ENCODE assay signal across 9 mouse cellular contexts in the genomic region with DNA sequence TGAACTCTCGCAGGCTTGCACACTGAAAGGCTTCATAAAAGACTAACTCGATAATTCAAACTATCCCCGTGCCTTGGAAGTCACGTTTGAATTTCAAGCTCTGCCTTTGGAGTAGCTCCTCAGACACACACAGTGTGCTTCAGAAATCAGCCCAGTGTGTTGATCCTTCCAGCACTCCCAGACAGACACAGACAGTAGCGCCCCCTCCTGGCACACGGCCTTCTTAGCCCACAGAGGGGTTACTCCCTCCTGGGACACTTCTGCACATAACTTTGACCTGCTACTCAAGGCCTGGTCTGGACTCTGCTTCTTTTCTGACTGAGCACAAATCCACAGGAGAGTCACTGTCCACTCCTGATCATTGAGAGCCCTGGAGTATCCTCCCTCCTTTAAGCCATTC.
A peak's percentile ranks its signal among the peaks of the same experiment; 100 is the strongest.
DNase-seq lines count a peak whose midpoint lies in the region; ATAC-seq and TF ChIP-seq lines count a peak whose summit lies in the region.
"Had no signal": no experiment of that assay in that cellular context is flagged by ENCODE, and none has a peak within 500 bp of the region (broad histone marks: within the 10 kb centered on the region; RNA-seq: fewer than 3 reads in every experiment).

No protein-coding gene starts in this region.

- no peak overlapping the region for H3K4me3 ChIP-seq in kidney, embryonic 14.5 days (ENCODE audit: low read length)
- no peak overlapping the region for H3K4me3 ChIP-seq in E14TG2a.4 (replicated peaks; ENCODE audit: low read length)
- no peak overlapping the region for H3K4me3 ChIP-seq in neural tube, embryonic 11.5 days (ENCODE audit: low read depth, low read length)
- H3K4me3 ChIP-seq: embryonic facial prominence, embryonic 13.5 days had no signal

- no peaks in the 10 kb centered on the region for H3K9me3 ChIP-seq in kidney, embryonic 14.5 days (ENCODE audit: control insufficient read depth, low read length)
- H3K9me3 ChIP-seq in E14TG2a.4 (ENCODE audit: low read length): no peaks in the 10 kb centered on the region
- no peaks in the 10 kb centered on the region for H3K9me3 ChIP-seq in neural tube, embryonic 11.5 days (ENCODE audit: control insufficient read depth, low read length)
- H3K9me3 ChIP-seq: embryonic facial prominence, embryonic 13.5 days had no signal

- WGBS in kidney, embryonic 14.5 days: 44% methylated on average over 6 of the region's 6 CpGs
- WGBS in neural tube, embryonic 11.5 days: 43% methylated on average over 6 of the region's 6 CpGs

- peak; percentile 74 for DNase-seq in kidney, postnatal 10 days
- peak; percentile 21 for DNase-seq in adrenal gland, adult 8-10 months
- peak; percentile 82 for DNase-seq in heart, postnatal 4 days
- DNase-seq in neural tube, embryonic 11.5 days (ENCODE audit: low spot score): peak; percentile 46
- DNase-seq in cerebellum, adult 9-10 months: no peak

- H3K27ac ChIP-seq in kidney, embryonic 14.5 days (ENCODE audit: low read depth, low read length): no peak overlapping the region
- H3K27ac ChIP-seq in neural tube, embryonic 11.5 days (ENCODE audit: low read depth, low read length): no peak overlapping the region
- H3K27ac ChIP-seq: embryonic facial prominence, embryonic 13.5 days had no signal

- peaks cover under 1% of the 10 kb centered on the region; the same call in 1 of the 2 replicates for H3K4me1 ChIP-seq in kidney, embryonic 14.5 days (ENCODE audit: control insufficient read depth, insufficient read depth, low read length)
- peaks cover 17% of the 10 kb centered on the region for H3K4me1 ChIP-seq in E14TG2a.4 (replicated peaks; ENCODE audit: low read depth, low read length)
- peaks cover 5% of the 10 kb centered on the region; the same call in 1 of the 2 replicates for H3K4me1 ChIP-seq in neural tube, embryonic 11.5 days (ENCODE audit: control insufficient read depth, insufficient read depth, low read length)

- ATAC-seq in kidney, embryonic 14.5 days (ENCODE audit: low FRiP score, low TSS enrichment): no peak
- ATAC-seq in neural tube, embryonic 11.5 days (ENCODE audit: insufficient read depth, low FRiP score, low TSS enrichment): no peak
- ATAC-seq in frontal cortex, adult (ENCODE audit: low TSS enrichment): no peak

- TF ChIP-seq CTCF in E14TG2a.4 (conservative IDR thresholded peaks at IDR 0.05; ENCODE audit: low read length): peak; percentile 82

- no peaks in the 10 kb centered on the region for H3K36me3 ChIP-seq in kidney, embryonic 14.5 days (ENCODE audit: control insufficient read depth, insufficient read depth, low read length)
- no peaks in the 10 kb centered on the region for H3K36me3 ChIP-seq in E14TG2a.4 (ENCODE audit: insufficient read depth, low read length)
- H3K36me3 ChIP-seq in neural tube, embryonic 11.5 days (ENCODE audit: control insufficient read depth, insufficient read depth, low read length): no peaks in the 10 kb centered on the region
- H3K36me3 ChIP-seq: embryonic facial prominence, embryonic 13.5 days had no signal

- peaks cover 3% of the 10 kb centered on the region; the same call in 1 of the 2 replicates for H3K27me3 ChIP-seq in kidney, embryonic 14.5 days (ENCODE audit: control insufficient read depth, insufficient read depth, low read length)
- peaks cover 13% of the 10 kb centered on the region for H3K27me3 ChIP-seq in E14TG2a.4 (ENCODE audit: insufficient read depth, low read length)
- no peaks in the 10 kb centered on the region for H3K27me3 ChIP-seq in neural tube, embryonic 11.5 days (ENCODE audit: control insufficient read depth, insufficient read depth, low read length)
- H3K27me3 ChIP-seq: embryonic facial prominence, embryonic 13.5 days had no signal

- H3K9ac ChIP-seq in kidney, embryonic 14.5 days (ENCODE audit: low read depth, low read length): no peak overlapping the region
- H3K9ac ChIP-seq in neural tube, embryonic 11.5 days (ENCODE audit: low read length): no peak overlapping the region
- H3K9ac ChIP-seq: embryonic facial prominence, embryonic 13.5 days had no signal

- H3K4me2 ChIP-seq in kidney, embryonic 14.5 days (replicated peaks; ENCODE audit: low read depth, low read length): no peak overlapping the region
- H3K4me2 ChIP-seq in neural tube, embryonic 11.5 days (ENCODE audit: low read depth): no peak overlapping the region
- H3K4me2 ChIP-seq: embryonic facial prominence, embryonic 13.5 days had no signal
